Mouse (Mus musculus) embryonic facial prominence, embryonic 10.5 days (tissue): Measurements from ENCODE around the gene Ssx9. TPM values are rescaled to one million over a fixed set of nuclear protein-coding genes. Genes with fewer than 3 reads are reported as not detected.
"Not testable (repeated sequence)": the region's sequence is repeated elsewhere in the genome, so short reads cannot be mapped to it uniquely, and the experiment has no call there.

Experiments used
- DNase-seq: peaks from one replicate; pipeline ENCODE4 v3.0.0-alpha.2; 2017; ENCODE audit warnings: low spot score
- H3K27ac ChIP-seq: fragments of 300-500 bp; sonication (generic); replicated peaks from 2 replicates; pipeline ENCODE4 v1.5.1; 2016; ENCODE audit warnings: mild to moderate bottlenecking
- H3K27me3 ChIP-seq: fragments of 300-500 bp; sonication (generic); replicated peaks from 2 replicates; pipeline ENCODE4 v1.6.1; 2016; ENCODE audit warnings: low read depth, mild to moderate bottlenecking; ENCODE audit not compliant: poor library complexity, severe bottlenecking
- H3K36me3 ChIP-seq: fragments of 300-500 bp; sonication (generic); replicated peaks from 2 replicates; pipeline ENCODE4 v1.6.1; 2016; ENCODE audit warnings: mild to moderate bottlenecking, moderate library complexity
- H3K4me1 ChIP-seq: fragments of 300-500 bp; sonication (generic); 2 replicates; pipeline ENCODE4 v1.6.1; 2016
- H3K4me3 ChIP-seq: fragments of 300-500 bp; sonication (generic); 2 replicates; pipeline ENCODE4 v1.5.1; 2016; ENCODE audit warnings: mild to moderate bottlenecking, moderate library complexity
- H3K9me3 ChIP-seq: fragments of 300-500 bp; sonication (generic); 2 replicates; pipeline ENCODE4 v1.6.1; 2016; ENCODE audit warnings: mild to moderate bottlenecking
- WGBS: fragments of 180-500 bp; shearing (Covaris S2); methylation state at CpG from one replicate; pipeline ENCODE4 v1.1.7; 2016; 5-methylcytosine and 5-hydroxymethylcytosine counted together
- polyA plus RNA-seq: library from polyadenylated mRNA; unstranded; fragments of >200 nt; fragmentation: Nextera tagmentation; extraction: Ambion mirVana; gene quantifications from 2 replicates; pipeline ENCODE4 v1.2.1, GENCODE M21; 2016

The Ssx9 gene
- not detected in 2 replicates for polyA plus RNA-seq

DNA sequence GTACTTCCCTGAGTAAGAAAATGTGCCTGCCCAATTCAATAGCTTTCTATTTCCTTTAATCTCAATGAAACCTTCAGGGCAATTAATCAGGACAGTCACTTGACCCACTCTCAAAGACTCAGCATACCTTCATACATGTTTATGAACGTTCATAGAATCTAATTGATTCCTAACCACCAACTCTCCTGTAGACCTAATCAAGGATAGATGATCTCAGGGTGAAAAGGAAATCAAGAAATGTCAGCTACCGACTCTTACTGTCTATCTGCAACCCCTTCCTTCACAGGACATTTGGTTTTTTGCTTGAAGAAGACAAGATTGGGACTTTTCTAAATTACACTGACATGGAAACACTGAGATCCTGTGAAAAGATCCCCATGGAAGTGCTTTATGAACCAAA, at the start of gene Ssx9:
Gene Ssx9 (plus strand): TSS at position 301 of the 400 bp plus-strand sequence.
- H3K36me3 ChIP-seq, H3K4me1 ChIP-seq, H3K4me3 ChIP-seq, H3K27me3 ChIP-seq, DNase-seq, H3K27ac ChIP-seq: not testable (repeated sequence)
- WGBS = 68% methylated on average over 2 of the region's 2 CpGs
- peaks cover 15% of the 10 kb centered on the region; the same call in 1 of the 2 replicates for H3K9me3 ChIP-seq

DNA sequence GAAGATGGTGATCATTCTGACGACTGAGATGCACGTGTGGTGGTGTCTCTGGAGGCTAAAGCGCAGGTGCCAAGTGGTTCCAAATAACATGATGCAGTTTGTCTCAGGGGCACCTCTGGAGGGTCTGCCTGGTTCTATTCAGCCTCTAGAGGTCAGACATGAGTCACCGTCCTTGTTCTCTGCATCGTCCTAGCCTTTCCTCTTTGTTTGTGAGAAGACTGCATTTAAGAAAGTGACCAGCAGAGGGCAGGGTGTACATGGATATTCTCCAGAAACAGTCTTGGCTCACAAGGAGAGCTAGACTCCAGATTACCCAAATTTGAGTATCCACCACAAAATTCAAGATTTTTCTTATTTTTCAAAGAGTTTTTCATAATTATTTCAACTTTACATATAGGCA, 15.3 kb upstream of the Ssx9 start:
- peak; percentile 7 for DNase-seq
- Histone ChIP-seq H3K27ac (no peak overlapping the region), H3K9me3 (peaks cover 16% of the 10 kb centered on the region; the same call in 1 of the 2 replicates), H3K36me3 (no peaks in the 10 kb centered on the region), H3K27me3 (no peaks in the 10 kb centered on the region), H3K4me1 (no peaks in the 10 kb centered on the region), H3K4me3 (no peak overlapping the region)
- 57% methylated on average over 5 of the region's 5 CpGs for WGBS

DNA sequence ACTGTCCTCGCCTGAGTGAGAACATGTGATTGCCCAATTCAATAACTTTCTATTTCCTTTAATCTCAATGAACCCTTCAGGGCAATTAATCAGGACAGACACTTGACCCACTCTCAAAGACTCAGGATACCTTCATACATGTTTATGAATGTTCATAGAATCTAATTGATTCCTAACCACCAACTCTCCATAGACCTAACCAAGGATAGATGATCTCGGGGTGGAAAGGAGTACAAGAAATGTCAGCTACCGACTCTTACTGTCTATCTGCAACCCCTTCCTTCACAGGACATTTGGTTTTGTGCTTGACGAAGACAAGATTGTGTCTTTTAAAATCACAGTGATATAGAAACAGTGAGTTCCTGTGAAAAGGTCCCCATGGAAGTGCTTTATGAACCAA, 55.2 kb downstream of the Ssx9 start, which contains the start of gene Ssxb5:
Gene Ssxb5 (plus strand): TSS at position 301 of the 400 bp plus-strand sequence.
- not testable (repeated sequence) for H3K27me3 ChIP-seq, H3K36me3 ChIP-seq, H3K27ac ChIP-seq, H3K4me3 ChIP-seq, H3K4me1 ChIP-seq, DNase-seq
- H3K9me3 ChIP-seq = peaks cover 11% of the 10 kb centered on the region
- 83% methylated on average over 4 of the region's 4 CpGs for WGBS

Other genes with a start within 250 kb of the Ssx9 start
- not detected in 2 replicates for gene Gm14459, start 223.5 kb upstream of the Ssx9 start, polyA plus RNA-seq
- not detected in 2 replicates for gene Ssxb6, start 200.2 kb upstream of the Ssx9 start, polyA plus RNA-seq
- not detected in 2 replicates for gene Ssxb3, start 156.6 kb upstream of the Ssx9 start, polyA plus RNA-seq
- not detected in 2 replicates for gene Ssxb8, start 57.6 kb upstream of the Ssx9 start, polyA plus RNA-seq
- not detected in 2 replicates for gene Ssxb5, start 55.3 kb downstream of the Ssx9 start, polyA plus RNA-seq
- not detected in 2 replicates for gene Gm6592, start 95.6 kb downstream of the Ssx9 start, polyA plus RNA-seq
- gene Gm5751, start 125.8 kb downstream of the Ssx9 start, polyA plus RNA-seq = not detected in 2 replicates
- 2.8 and 2.9 TPM in 2 replicates for gene B630019K06Rik, start 143.9 kb downstream of the Ssx9 start, polyA plus RNA-seq
- gene Fthl17b, start 214.5 kb downstream of the Ssx9 start, polyA plus RNA-seq = not detected in 2 replicates
- gene Fthl17c, start 228.1 kb downstream of the Ssx9 start, polyA plus RNA-seq = not detected in 2 replicates
- gene Fthl17d, start 238.3 kb downstream of the Ssx9 start, polyA plus RNA-seq = not detected in 2 replicates